ENCODE assay signal across 15 mouse cellular contexts in the genomic region with DNA sequence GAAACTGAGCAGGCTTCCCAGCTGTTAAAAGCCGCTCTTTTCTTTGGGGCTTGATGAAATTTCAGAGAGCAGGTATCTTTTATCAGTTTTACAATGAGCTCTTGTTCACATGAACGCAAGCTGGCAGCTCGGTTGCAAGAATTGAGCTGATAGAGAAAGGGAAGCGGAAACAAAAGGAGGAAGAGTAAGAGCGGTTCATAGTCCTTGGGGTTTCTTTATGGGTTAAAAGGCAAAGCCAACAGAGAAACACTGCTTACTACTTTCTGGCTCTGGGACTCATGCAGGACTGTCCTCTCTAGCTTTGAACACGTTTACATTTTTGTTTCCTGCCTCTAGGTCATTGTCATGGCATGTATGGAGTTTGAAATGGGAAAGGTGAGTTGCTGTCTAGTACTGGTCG. TPM values are rescaled to one million over a fixed set of nuclear protein-coding genes. Genes with fewer than 3 reads are reported as not detected.
"Had no signal": no experiment of that assay in that cellular context is flagged by ENCODE, and none has a peak within 500 bp of the region (broad histone marks: within the 10 kb centered on the region; RNA-seq: fewer than 3 reads in every experiment).

No protein-coding gene starts in this region.

- H3K4me1 ChIP-seq: limb, embryonic 12.5 days; midbrain, embryonic 10.5 days had no signal

- H3K36me3 ChIP-seq: limb, embryonic 12.5 days; midbrain, embryonic 10.5 days had no signal

- H3K9ac ChIP-seq: limb, embryonic 12.5 days; liver, embryonic 14.5 days had no signal

- H3K27me3 ChIP-seq: limb, embryonic 12.5 days had no signal

- DNase-seq: kidney, adult 8-10 months; kidney, postnatal 25 days; layer of hippocampus, adult 9-11 months; layer of hippocampus, postnatal 36 days; liver; lung, adult 2 months; lung, postnatal 10 days; midbrain, embryonic 14.5 days; right cerebral cortex, postnatal 25 days; spleen, adult 18-20 months had no signal

- H3K4me3 ChIP-seq: limb, embryonic 12.5 days; midbrain, embryonic 10.5 days had no signal

- H3K27ac ChIP-seq: limb, embryonic 12.5 days; liver, embryonic 14.5 days; midbrain, embryonic 10.5 days had no signal

- ATAC-seq: intestine, postnatal 0 days had no signal

- H3K9me3 ChIP-seq: limb, embryonic 12.5 days; midbrain, embryonic 10.5 days had no signal

- H3K4me2 ChIP-seq: limb, embryonic 12.5 days had no signal

RNA-seq across cellular contexts. Expression of gene Bcl2l15, which starts 41.9 kb away (rescaled TPM):
- polyA plus RNA-seq: kidney, embryonic 16.5 days; limb, embryonic 12.5 days; lung, adult 2 months; midbrain, embryonic 10.5 days had no signal
